Mouse (Mus musculus) heart, adult 2 months (tissue): Measurements from ENCODE around the gene Gm20696.

Experiments used
- CTCF ChIP-seq: fragments of 200-600 bp; IDR thresholded peaks from 2 replicates; pipeline ENCODE4 v1.8.1; 2022; ENCODE audit warnings: antibody characterized with exemption, mild to moderate bottlenecking, moderate library complexity
- EP300 ChIP-seq: fragments of 200-500 bp; IDR thresholded peaks from 2 replicates; pipeline ENCODE4 v1.6.1; 2011; ENCODE audit warnings: low read depth, low read length, control low read depth; ENCODE audit not compliant: insufficient read depth

GRCm38 (mm10) chr6:99364545-99364944, 302.1 kb downstream of the Gm20696 start:
- TF ChIP-seq EP300 (no peak), CTCF (no peak)
